Mouse (Mus musculus) stomach, postnatal 0 days (tissue): ENCODE measurements around the gene Med17. TPM values are rescaled to one million over a fixed set of nuclear protein-coding genes. Genes with fewer than 3 reads are reported as not detected.

ENCODE experiments used
- ATAC-seq: fragments of 200-750 bp; cut with Nextera tagmentation; 2 replicates; pipeline ENCODE4 v1.8.0; 2017; ENCODE audit not compliant: low FRiP score, low TSS enrichment
- DNase-seq: peaks from one replicate; pipeline ENCODE4 v3.0.0-alpha.2; 2016; ENCODE audit warnings: low spot score
- H3K27ac ChIP-seq: fragments of 300-500 bp; sonication (generic); replicated peaks from 2 replicates; pipeline ENCODE4 v1.5.1; 2014; ENCODE audit warnings: mild to moderate bottlenecking, control low read depth
- H3K27me3 ChIP-seq: fragments of 300-500 bp; sonication (generic); 2 replicates; pipeline ENCODE4 v1.6.1; 2014; ENCODE audit warnings: low read length; ENCODE audit not compliant: control insufficient read depth, insufficient read depth
- H3K36me3 ChIP-seq: fragments of 300-500 bp; sonication (generic); 2 replicates; pipeline ENCODE4 v1.6.1; 2014; ENCODE audit warnings: low read length, mixed read lengths; ENCODE audit not compliant: control insufficient read depth, insufficient read depth
- H3K4me1 ChIP-seq: fragments of 300-500 bp; sonication (generic); replicated peaks from 2 replicates; pipeline ENCODE4 v1.6.1; 2014; ENCODE audit warnings: antibody characterized with exemption; ENCODE audit not compliant: control insufficient read depth, insufficient read depth
- H3K4me2 ChIP-seq: fragments of 300-500 bp; sonication (generic); replicated peaks from 2 replicates; pipeline ENCODE4 v1.6.1; 2014; ENCODE audit warnings: low read depth, mild to moderate bottlenecking, control low read depth, moderate library complexity
- H3K4me3 ChIP-seq: fragments of 300-500 bp; sonication (generic); 2 replicates; pipeline ENCODE4 v1.5.1; 2014; ENCODE audit warnings: low read depth, low read length, control low read depth
- H3K9ac ChIP-seq: fragments of 300-500 bp; sonication (generic); 2 replicates; pipeline ENCODE4 v1.6.1; 2014; ENCODE audit warnings: mild to moderate bottlenecking, low read length, control low read depth, mixed read lengths
- H3K9me3 ChIP-seq: fragments of 300-500 bp; sonication (generic); 2 replicates; pipeline ENCODE4 v1.6.1; 2016; ENCODE audit warnings: low read length; ENCODE audit not compliant: control insufficient read depth
- CTCF ChIP-seq: IDR thresholded peaks from 2 replicates; pipeline ENCODE4 v1.5.1; 2016; ENCODE audit warnings: antibody characterized with exemption, low read depth, mild to moderate bottlenecking, moderate library complexity
- EP300 ChIP-seq: optimal IDR thresholded peaks from 2 replicates; pipeline ENCODE3; 2016; ENCODE audit warnings: antibody characterized with exemption
- WGBS: fragments of 180-500 bp; shearing (Covaris S2); extraction: QIAGEN DNeasy Blood & Tissue Kit; methylation state at CpG from one replicate; pipeline ENCODE4 v1.1.7; 2014; 5-methylcytosine and 5-hydroxymethylcytosine counted together
- polyA plus RNA-seq: library from polyadenylated mRNA; unstranded; fragments of >200 nt; fragmentation: Nextera tagmentation; extraction: Ambion mirVana; gene quantifications from 2 replicates; pipeline ENCODE4 v1.2.1, GENCODE M21; 2015

Gene Med17
- polyA plus RNA-seq, 1 experiment from 2014 or later = 20.0 TPM

GRCm38 (mm10) chr9:15285443-15285842 is 5.7 kb upstream of the Med17 start:
- Histone ChIP-seq H3K9ac (no peak overlapping the region), H3K36me3 (no peaks in the 10 kb centered on the region), H3K27me3 (no peaks in the 10 kb centered on the region), H3K4me1 (0 out of 2 replicates have a peak, but pooled peaks cover 3% of the 10 kb centered on the region), H3K27ac (no peak overlapping the region), H3K4me2 (no peak overlapping the region), H3K9me3 (no peaks in the 10 kb centered on the region), H3K4me3 (no peak overlapping the region)
- DNase-seq (no peak), ATAC-seq (no peak)
- TF ChIP-seq EP300 (no peak), CTCF (peak; percentile 57)
- 80% methylated on average over 3 of the region's 3 CpGs for WGBS

GRCm38 (mm10) chr9:15280491-15280879 is 754 bp upstream of the Med17 start:
- Histone ChIP-seq H3K4me2 (peak overlapping the region; percentile 78), H3K4me3 (peak overlapping the region; percentile 92), H3K27ac (peak overlapping the region; percentile 37; the same call in 1 of the 2 replicates), H3K9ac (peak overlapping the region; percentile 64), H3K4me1 (0 out of 2 replicates have a peak, but pooled peaks cover 3% of the 10 kb centered on the region), H3K9me3 (no peaks in the 10 kb centered on the region), H3K36me3 (peaks cover 3% of the 10 kb centered on the region; the same call in 1 of the 2 replicates), H3K27me3 (no peaks in the 10 kb centered on the region)
- DNase-seq (no peak), ATAC-seq (no peak; the same call in 1 of the 2 replicates)
- TF ChIP-seq EP300 (no peak), CTCF (no peak)
- 37% methylated on average over 5 of the region's 5 CpGs for WGBS

- peak overlapping the region; percentile 96 for H3K9ac ChIP-seq
- H3K4me1 ChIP-seq = 0 out of 2 replicates have a peak, but pooled peaks cover 3% of the 10 kb centered on the region
- no peaks in the 10 kb centered on the region for H3K27me3 ChIP-seq
- ATAC-seq (no peak), DNase-seq (no peak)
- H3K36me3 ChIP-seq = peaks cover 9% of the 10 kb centered on the region; the same call in 1 of the 2 replicates
- H3K27ac ChIP-seq = peak overlapping the region; percentile 95
- H3K9me3 ChIP-seq = no peaks in the 10 kb centered on the region
- H3K4me3 ChIP-seq = peak overlapping the region; percentile 92
- peak overlapping the region; percentile 78 for H3K4me2 ChIP-seq
- WGBS = 9% methylated on average over 19 of the region's 19 CpGs
- TF ChIP-seq EP300 (no peak), CTCF (no peak)
Measured at GRCm38 (mm10) chr9:15279139-15279648, 537 bp downstream of the Med17 start.

- Histone ChIP-seq H3K27me3 (no peaks in the 10 kb centered on the region), H3K4me2 (no peak overlapping the region), H3K4me3 (no peak overlapping the region), H3K4me1 (0 out of 2 replicates have a peak, but pooled peaks cover 3% of the 10 kb centered on the region), H3K27ac (no peak overlapping the region), H3K9me3 (no peaks in the 10 kb centered on the region), H3K9ac (no peak overlapping the region), H3K36me3 (peaks cover 16% of the 10 kb centered on the region)
- DNase-seq (no peak), ATAC-seq (no peak)
- WGBS = 92% methylated on average over 3 of the region's 3 CpGs
- TF ChIP-seq EP300 = no peak
- TF ChIP-seq CTCF = no peak
Measured at GRCm38 (mm10) chr9:15278343-15278742, 1.4 kb downstream of the Med17 start.

GRCm38 (mm10) chr9:15276855-15277254 is 2.9 kb downstream of the Med17 start:
- Histone ChIP-seq H3K27me3 (no peaks in the 10 kb centered on the region), H3K9me3 (no peaks in the 10 kb centered on the region), H3K4me3 (no peak overlapping the region), H3K9ac (no peak overlapping the region), H3K4me1 (0 out of 2 replicates have a peak, but pooled peaks cover 3% of the 10 kb centered on the region), H3K27ac (no peak overlapping the region), H3K36me3 (peaks cover 27% of the 10 kb centered on the region), H3K4me2 (no peak overlapping the region)
- TF ChIP-seq CTCF (no peak), EP300 (no peak)
- DNase-seq (no peak), ATAC-seq (no peak)
- WGBS = 86% methylated on average over 4 of the region's 4 CpGs

- TF ChIP-seq EP300 (no peak), CTCF (no peak)
- no peak overlapping the region for H3K4me3 ChIP-seq
Measured at GRCm38 (mm10) chr9:15273981-15274380, 5.8 kb downstream of the Med17 start.

More at GRCm38 (mm10) chr9:15273981-15274380, 5.8 kb downstream of the Med17 start:
- peaks cover 45% of the 10 kb centered on the region for H3K36me3 ChIP-seq
- whole genome bisulfite sequencing = 94% methylated on average over 2 of the region's 2 CpGs
- no peaks in the 10 kb centered on the region for H3K4me1 ChIP-seq
- H3K27ac ChIP-seq = no peak overlapping the region
- H3K9ac ChIP-seq = no peak overlapping the region
- no peak overlapping the region for H3K4me2 ChIP-seq
- DNase-seq (no peak), ATAC-seq (no peak)
- no peaks in the 10 kb centered on the region for H3K27me3 ChIP-seq
- no peaks in the 10 kb centered on the region for H3K9me3 ChIP-seq
